Mouse (Mus musculus) stomach, embryonic 14.5 days (tissue): Measurements from ENCODE around the gene Slc13a1. TPM values are rescaled to one million over a fixed set of nuclear protein-coding genes. Genes with fewer than 3 reads are reported as not detected.
"Not testable (repeated sequence)": the region's sequence is repeated elsewhere in the genome, so short reads cannot be mapped to it uniquely, and the experiment has no call there.

Experiments
- ATAC-seq: fragments of 200-750 bp; cut with Nextera tagmentation; 2 replicates; pipeline ENCODE4 v1.8.0; 2017; ENCODE audit warnings: low read depth, moderate TSS enrichment; ENCODE audit not compliant: insufficient number of reproducible peaks, insufficient read depth, low FRiP score
- H3K27ac ChIP-seq: fragments of 300-500 bp; sonication (generic); 2 replicates; pipeline ENCODE4 v1.5.1; 2014; ENCODE audit warnings: mild to moderate bottlenecking, low read length, moderate library complexity, mixed read lengths
- H3K27me3 ChIP-seq: fragments of 300-500 bp; sonication (generic); 2 replicates; pipeline ENCODE4 v1.6.1; 2014; ENCODE audit warnings: low read length, control low read depth, mixed read lengths; ENCODE audit not compliant: control insufficient read depth, insufficient read depth
- H3K36me3 ChIP-seq: fragments of 300-500 bp; sonication (generic); 2 replicates; pipeline ENCODE4 v1.6.1; 2014; ENCODE audit warnings: mild to moderate bottlenecking, control low read depth, low read length, moderate library complexity, mixed read lengths; ENCODE audit not compliant: control insufficient read depth, insufficient read depth
- H3K4me1 ChIP-seq: fragments of 300-500 bp; sonication (generic); 2 replicates; pipeline ENCODE4 v1.6.1; 2014; ENCODE audit warnings: low read length, control low read depth, mixed read lengths; ENCODE audit not compliant: control insufficient read depth, insufficient read depth
- H3K4me2 ChIP-seq: fragments of 300-500 bp; sonication (generic); replicated peaks from 2 replicates; pipeline ENCODE4 v1.6.1; 2014; ENCODE audit warnings: low read depth, low read length, control low read depth
- H3K4me3 ChIP-seq: fragments of 300-500 bp; sonication (generic); 2 replicates; pipeline ENCODE4 v1.5.1; 2014; ENCODE audit warnings: low read depth, low read length, control low read depth
- H3K9ac ChIP-seq: fragments of 300-500 bp; sonication (generic); replicated peaks from 2 replicates; pipeline ENCODE4 v1.6.1; 2014; ENCODE audit warnings: low read depth, mild to moderate bottlenecking, control low read depth, low read length, moderate library complexity, mixed read lengths
- H3K9me3 ChIP-seq: fragments of 300-500 bp; sonication (generic); 2 replicates; pipeline ENCODE4 v1.6.1; 2016; ENCODE audit warnings: low read depth, low read length, control low read depth; ENCODE audit not compliant: control insufficient read depth
- WGBS: fragments of 180-500 bp; shearing (Covaris S2); extraction: QIAGEN DNeasy Blood & Tissue Kit; methylation state at CpG from one replicate; pipeline ENCODE4 v1.1.7; 2014; 5-methylcytosine and 5-hydroxymethylcytosine counted together
- polyA plus RNA-seq: library from polyadenylated mRNA; unstranded; fragments of >200 nt; fragmentation: Nextera tagmentation; extraction: Ambion mirVana; gene quantifications from 2 replicates; pipeline ENCODE4 v1.2.1, GENCODE M21; 2014

The Slc13a1 gene
- polyA plus RNA-seq: 0.09 TPM in 1 of 2 replicates, not detected in the other

DNA sequence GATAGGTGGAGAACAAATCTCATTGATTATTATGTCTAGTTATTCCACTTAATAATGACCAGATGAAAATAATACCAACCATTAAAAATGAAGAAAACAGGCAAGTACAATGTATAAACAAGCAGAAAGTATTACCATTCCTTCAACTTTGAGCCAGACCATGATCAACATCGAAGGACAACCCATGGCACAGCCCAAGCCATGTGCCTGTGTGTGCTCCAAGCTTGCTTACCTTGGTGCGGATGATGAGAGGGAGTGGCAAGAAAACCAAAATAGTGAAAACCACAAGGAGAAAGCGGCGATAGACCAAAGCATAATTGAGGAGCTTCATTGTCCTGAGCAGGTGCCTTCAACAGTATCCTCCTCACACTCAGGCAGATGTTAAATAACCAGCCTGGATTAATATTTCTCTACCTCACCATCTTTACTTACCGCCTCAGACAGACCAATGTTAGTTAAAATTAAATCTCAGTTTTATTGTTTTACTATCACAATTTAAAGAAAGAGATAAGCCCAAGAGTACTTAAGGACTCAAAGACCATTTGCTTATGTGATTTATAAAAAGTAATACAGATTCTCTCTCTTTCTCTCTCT lies at the start of gene Slc13a1:
Slc13a1 (minus strand) TSS at position 359 of the 594 bp plus-strand sequence.
- Histone ChIP-seq H3K27me3 (no peaks in the 10 kb centered on the region), H3K9ac (no peak within 1 kb of the TSS), H3K4me1 (no peaks in the 10 kb centered on the region), H3K36me3 (no peaks in the 10 kb centered on the region), H3K9me3 (no peaks in the 10 kb centered on the region), H3K27ac (no peak within 1 kb of the TSS), H3K4me3 (no peak within 1 kb of the TSS), H3K4me2 (no peak within 1 kb of the TSS)
- ATAC-seq: no peak
- 87% methylated on average over 5 of the region's 5 CpGs for WGBS

DNA sequence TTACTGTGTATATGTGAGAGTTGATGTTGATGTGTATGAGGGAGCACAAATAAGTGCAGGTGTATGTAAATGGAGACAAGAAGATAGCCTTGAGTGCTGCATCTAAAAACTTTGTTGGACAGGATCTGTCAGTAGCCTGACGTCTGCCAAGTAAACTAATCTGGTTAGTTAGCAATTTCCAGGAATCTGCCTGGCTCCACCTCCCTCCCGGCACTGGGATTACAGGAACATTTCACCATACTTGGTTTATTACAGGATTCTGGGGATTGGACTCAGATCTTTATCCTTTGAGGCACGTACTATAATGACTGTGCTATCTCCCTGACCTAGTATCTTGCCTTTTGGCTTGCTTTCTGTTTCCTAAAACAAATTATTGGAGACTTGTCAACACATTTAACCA lies 40.0 kb upstream of the Slc13a1 start:
- WGBS: 76% methylated on average over 3 of the region's 3 CpGs
- no peaks in the 10 kb centered on the region for H3K9me3 ChIP-seq
- no peak overlapping the region for H3K4me3 ChIP-seq
- H3K27ac ChIP-seq: no peak overlapping the region
- H3K27me3 ChIP-seq: no peaks in the 10 kb centered on the region
- ATAC-seq: no peak
- H3K4me2 ChIP-seq: no peak overlapping the region
- no peaks in the 10 kb centered on the region for H3K4me1 ChIP-seq
- H3K9ac ChIP-seq: no peak overlapping the region
- no peaks in the 10 kb centered on the region for H3K36me3 ChIP-seq

DNA sequence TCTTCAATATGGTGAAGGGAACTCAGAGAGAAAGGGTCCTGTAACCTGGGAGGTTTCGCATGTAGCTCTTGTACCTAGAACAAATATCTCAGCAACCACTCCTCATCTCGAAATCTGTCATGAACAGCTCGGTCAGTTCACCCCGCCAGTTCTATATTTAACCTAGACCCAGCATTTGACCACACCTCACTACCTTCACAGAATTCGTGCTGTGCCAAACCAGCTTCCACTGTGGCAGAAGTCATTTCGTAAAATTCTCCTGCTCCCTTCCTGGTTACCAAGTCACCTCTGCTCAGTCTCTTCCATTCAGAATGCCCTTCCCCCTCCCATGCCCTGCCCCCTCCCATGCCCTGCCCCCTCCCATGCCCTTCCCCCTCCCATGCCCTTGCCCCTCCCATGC lies 34.3 kb upstream of the Slc13a1 start:
- no peak for ATAC-seq
- no peak overlapping the region for H3K4me3 ChIP-seq
- no peaks in the 10 kb centered on the region for H3K27me3 ChIP-seq
- H3K9me3 ChIP-seq: no peaks in the 10 kb centered on the region
- H3K36me3 ChIP-seq: no peaks in the 10 kb centered on the region
- WGBS: 87% methylated on average over 6 of the region's 6 CpGs
- H3K27ac ChIP-seq: no peak overlapping the region
- no peak overlapping the region for H3K4me2 ChIP-seq
- H3K9ac ChIP-seq: no peak overlapping the region
- H3K4me1 ChIP-seq: no peaks in the 10 kb centered on the region

DNA sequence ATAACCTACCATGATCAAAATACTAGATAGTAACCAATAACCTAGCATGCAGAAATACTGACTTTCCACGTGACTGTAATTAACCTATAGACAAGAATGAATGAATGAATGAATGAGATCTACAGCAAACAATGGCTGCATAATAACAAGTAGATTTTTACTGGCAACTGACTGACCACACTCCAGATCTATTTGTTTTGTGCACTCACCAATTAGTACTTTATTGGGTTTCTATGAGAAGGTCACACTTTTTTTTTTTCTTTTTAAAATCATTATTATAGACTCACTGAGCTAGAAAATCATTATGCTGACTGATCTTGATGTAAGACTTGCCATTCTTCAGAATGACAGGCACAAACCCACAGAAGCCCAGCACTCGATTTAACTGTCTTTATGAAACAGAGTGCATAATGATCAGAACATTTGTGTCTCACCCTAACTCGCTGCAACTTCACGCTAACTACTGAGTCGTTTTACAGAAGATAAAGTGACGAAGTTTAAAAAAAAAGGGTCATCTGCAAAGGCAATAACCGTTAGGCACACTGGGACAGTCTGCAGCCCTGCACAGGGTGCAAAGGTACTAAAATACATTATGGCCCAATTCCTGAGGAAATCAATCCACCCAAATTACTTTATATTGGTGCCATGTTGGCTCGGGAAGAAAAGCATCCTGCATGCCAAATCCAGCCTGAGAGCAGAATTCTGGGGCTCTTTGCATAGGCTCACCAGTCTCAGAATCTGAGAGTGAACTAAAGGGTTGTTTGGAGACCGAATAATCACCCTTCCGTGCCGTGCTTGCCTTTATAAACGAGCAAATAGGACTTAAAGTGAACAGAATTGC lies 33.0 kb upstream of the Slc13a1 start:
- Histone ChIP-seq H3K4me3 (no peak overlapping the region), H3K27ac (no peak overlapping the region), H3K27me3 (no peaks in the 10 kb centered on the region), H3K9ac (no peak overlapping the region), H3K9me3 (no peaks in the 10 kb centered on the region), H3K36me3 (no peaks in the 10 kb centered on the region), H3K4me1 (no peaks in the 10 kb centered on the region), H3K4me2 (no peak overlapping the region)
- ATAC-seq: no peak
- 75% methylated on average over 12 of the region's 12 CpGs for WGBS

DNA sequence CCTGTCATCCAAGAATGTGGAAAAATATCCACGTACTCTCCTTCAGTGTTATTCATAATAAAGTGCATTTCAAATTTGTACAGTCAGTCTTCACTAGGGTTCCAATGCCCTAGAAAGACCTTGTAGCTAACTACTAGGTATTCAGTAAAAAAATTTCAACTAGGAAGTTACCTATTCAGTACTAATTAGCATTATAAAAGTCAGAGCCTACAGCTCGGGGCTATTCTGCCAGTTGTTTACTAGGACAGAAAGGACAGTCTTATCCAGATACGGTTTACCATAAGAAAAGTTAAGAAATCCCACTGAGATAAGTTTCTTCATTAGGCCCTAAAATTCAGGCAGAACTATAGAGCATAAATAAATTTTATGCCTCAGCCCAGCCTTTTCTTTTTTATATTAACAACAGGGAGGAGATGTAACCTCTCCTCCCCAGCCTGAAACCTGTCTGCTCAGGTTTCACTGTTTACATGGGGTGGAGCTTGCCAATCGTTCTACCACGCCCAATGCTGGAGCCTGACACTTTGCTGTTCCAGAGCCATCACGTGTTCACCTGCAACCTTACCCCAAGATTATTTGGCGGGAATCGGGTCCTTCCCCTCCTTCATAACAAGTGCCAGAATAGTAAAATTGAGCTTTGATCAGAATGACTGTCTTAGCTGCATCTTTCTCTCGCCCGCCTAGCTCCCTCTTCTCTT lies 29.8 kb upstream of the Slc13a1 start:
- not testable (repeated sequence) for H3K4me3 ChIP-seq, ATAC-seq, H3K27ac ChIP-seq, H3K9me3 ChIP-seq, H3K27me3 ChIP-seq, H3K4me2 ChIP-seq, H3K4me1 ChIP-seq, H3K36me3 ChIP-seq, H3K9ac ChIP-seq
- 77% methylated on average over 10 of the region's 10 CpGs for WGBS

DNA sequence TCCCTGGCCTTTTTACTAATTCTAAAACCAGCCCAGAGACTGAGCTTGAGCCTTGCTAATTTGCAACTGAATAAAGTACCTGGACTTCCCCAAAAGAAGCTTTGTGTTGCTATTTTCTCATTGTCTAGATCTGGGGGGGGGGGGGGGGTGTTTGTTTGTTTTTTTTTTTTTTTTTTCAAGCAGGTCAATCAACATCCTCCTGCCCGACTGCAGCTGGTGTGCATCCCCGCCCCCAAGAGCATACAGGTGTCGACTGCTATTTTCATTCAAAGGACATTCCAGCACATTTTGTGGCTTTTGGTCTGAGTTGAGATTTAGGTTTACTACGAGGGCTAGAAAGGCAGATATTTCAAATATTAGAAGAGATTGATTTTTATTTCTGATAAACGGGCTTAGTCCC lies 28.5 kb upstream of the Slc13a1 start:
- not testable (repeated sequence) for ATAC-seq, H3K9me3 ChIP-seq, H3K4me1 ChIP-seq, H3K27ac ChIP-seq, H3K27me3 ChIP-seq, H3K36me3 ChIP-seq, H3K4me2 ChIP-seq, H3K4me3 ChIP-seq, H3K9ac ChIP-seq
- WGBS: 55% methylated on average over 5 of the region's 5 CpGs

DNA sequence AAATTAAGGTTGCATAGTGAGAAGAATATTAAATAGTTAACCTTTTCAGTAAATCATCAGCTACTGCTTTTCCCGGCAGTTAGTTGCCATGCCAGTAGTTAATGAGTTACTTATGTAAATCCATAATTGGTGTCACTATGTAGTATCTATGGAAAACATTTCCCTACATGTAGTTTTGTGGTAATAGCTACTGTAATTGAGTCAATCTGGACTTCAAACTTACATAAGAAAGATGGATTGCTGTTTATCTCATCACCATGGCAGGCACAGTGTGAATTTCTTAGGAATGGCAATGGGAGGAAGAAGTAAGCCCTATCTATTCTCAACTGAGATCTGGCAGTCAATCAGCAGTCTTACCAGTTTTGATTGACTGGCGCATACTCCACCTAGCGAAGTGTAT lies 15.5 kb upstream of the Slc13a1 start:
- Histone ChIP-seq H3K27ac (no peak overlapping the region), H3K36me3 (no peaks in the 10 kb centered on the region), H3K9me3 (no peaks in the 10 kb centered on the region), H3K9ac (no peak overlapping the region), H3K4me3 (no peak overlapping the region), H3K27me3 (no peaks in the 10 kb centered on the region), H3K4me1 (no peaks in the 10 kb centered on the region), H3K4me2 (no peak overlapping the region)
- ATAC-seq: no peak
- WGBS: 82% methylated on average over 3 of the region's 3 CpGs

DNA sequence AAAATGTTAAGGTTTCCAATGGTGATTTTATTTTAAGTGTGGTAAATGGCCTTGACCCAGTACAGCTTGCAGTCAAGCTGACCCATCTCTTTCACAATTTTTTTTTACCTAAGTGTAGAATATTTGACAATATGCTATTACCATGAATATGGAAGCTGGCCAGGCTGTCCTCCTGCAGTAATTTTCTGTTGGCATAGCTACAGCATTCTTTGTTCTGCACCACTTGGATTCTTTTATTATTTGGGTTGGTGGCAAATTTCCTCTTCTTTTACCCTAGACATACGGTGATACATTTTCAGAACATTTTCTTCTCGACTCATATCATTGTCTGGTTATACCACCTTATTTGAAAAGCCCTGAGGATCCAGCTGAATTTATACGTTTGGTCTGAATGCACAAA lies 7.5 kb upstream of the Slc13a1 start:
- no peak for ATAC-seq
- Histone ChIP-seq H3K4me2 (no peak overlapping the region), H3K27me3 (no peaks in the 10 kb centered on the region), H3K9ac (no peak overlapping the region), H3K4me1 (no peaks in the 10 kb centered on the region), H3K9me3 (no peaks in the 10 kb centered on the region), H3K36me3 (no peaks in the 10 kb centered on the region), H3K4me3 (no peak overlapping the region), H3K27ac (no peak overlapping the region)
- WGBS: 80% methylated on average over 3 of the region's 3 CpGs
